Mouse (Mus musculus) lung, embryonic 14.5 days (tissue): ENCODE results near the gene Dck. TPM values are rescaled to one million over a fixed set of nuclear protein-coding genes. Genes with fewer than 3 reads are reported as not detected.

Experiments used
- ATAC-seq: fragments of 200-750 bp; cut with Nextera tagmentation; 2 replicates; pipeline ENCODE4 v1.8.0; 2017; ENCODE audit warnings: mild to moderate bottlenecking, moderate TSS enrichment, moderate library complexity; ENCODE audit not compliant: insufficient read depth
- DNase-seq: peaks from one replicate; pipeline ENCODE4 v3.0.0-alpha.2; 2015
- H3K27ac ChIP-seq: fragments of 300-500 bp; sonication (generic); 2 replicates; pipeline ENCODE4 v1.5.1; 2014; ENCODE audit warnings: low read depth, mild to moderate bottlenecking, moderate library complexity
- H3K27me3 ChIP-seq: fragments of 300-500 bp; sonication (generic); 2 replicates; pipeline ENCODE4 v1.6.1; 2014; ENCODE audit warnings: low read length, control low read depth; ENCODE audit not compliant: insufficient read depth
- H3K36me3 ChIP-seq: fragments of 300-500 bp; sonication (generic); 2 replicates; pipeline ENCODE4 v1.6.1; 2014; ENCODE audit warnings: control low read depth; ENCODE audit not compliant: insufficient read depth
- H3K4me1 ChIP-seq: fragments of 300-500 bp; sonication (generic); 2 replicates; pipeline ENCODE4 v1.6.1; 2014; ENCODE audit warnings: antibody characterized with exemption, control low read depth; ENCODE audit not compliant: insufficient read depth
- H3K4me2 ChIP-seq: fragments of 300-500 bp; sonication (generic); 2 replicates; pipeline ENCODE4 v1.6.1; 2014; ENCODE audit warnings: mild to moderate bottlenecking
- H3K4me3 ChIP-seq: fragments of 300-500 bp; sonication (generic); 2 replicates; pipeline ENCODE4 v1.5.1; 2014; ENCODE audit warnings: low read depth, low read length
- H3K9ac ChIP-seq: fragments of 300-500 bp; sonication (generic); 2 replicates; pipeline ENCODE4 v1.6.1; 2014
- H3K9me3 ChIP-seq: fragments of 300-500 bp; sonication (generic); 2 replicates; pipeline ENCODE4 v1.6.1; 2016; ENCODE audit warnings: low read depth, low read length, control low read depth
- CTCF ChIP-seq: IDR thresholded peaks from 2 replicates; pipeline ENCODE4 v1.5.1; 2016; ENCODE audit warnings: antibody characterized with exemption, low read depth
- WGBS: fragments of 180-500 bp; shearing (Covaris S2); extraction: QIAGEN DNeasy Blood & Tissue Kit; methylation state at CpG from one replicate; pipeline ENCODE4 v1.1.7; 2014; 5-methylcytosine and 5-hydroxymethylcytosine counted together
- polyA plus RNA-seq: library from polyadenylated mRNA; unstranded; fragments of >200 nt; fragmentation: Nextera tagmentation; extraction: Ambion mirVana; gene quantifications from 2 replicates; pipeline ENCODE4 v1.2.1, GENCODE M21; 2014

Dck gene
- polyA plus RNA-seq, 1 experiment from 2014 or later: 61.7 TPM

GRCm38 (mm10) chr5:88764430-88764986 lies 288 bp upstream of the Dck start:
- Histone ChIP-seq H3K27ac (no peak overlapping the region), H3K9me3 (no peaks in the 10 kb centered on the region), H3K36me3 (peaks cover 7% of the 10 kb centered on the region), H3K27me3 (no peaks in the 10 kb centered on the region), H3K4me2 (peak overlapping the region; percentile 60), H3K9ac (peak overlapping the region; percentile 26; the same call in 1 of the 2 replicates), H3K4me1 (peaks cover 7% of the 10 kb centered on the region; the same call in 1 of the 2 replicates), H3K4me3 (peak overlapping the region; percentile 59)
- ATAC-seq: peak; percentile 72
- no peak for DNase-seq
- under 1% methylated on average over 23 of the region's 23 CpGs for WGBS
- no peak for TF ChIP-seq CTCF

GRCm38 (mm10) chr5:88765587-88765986 lies 791 bp downstream of the Dck start:
- H3K9me3 ChIP-seq: no peaks in the 10 kb centered on the region
- peaks cover 16% of the 10 kb centered on the region for H3K36me3 ChIP-seq
- peak overlapping the region; percentile 59 for H3K4me3 ChIP-seq
- peak overlapping the region; percentile 59 for H3K4me2 ChIP-seq
- peaks cover 7% of the 10 kb centered on the region; the same call in 1 of the 2 replicates for H3K4me1 ChIP-seq
- ATAC-seq (no peak), DNase-seq (no peak)
- 10% methylated on average over 6 of the region's 6 CpGs for WGBS
- no peak for TF ChIP-seq CTCF
- peak overlapping the region; percentile 84 for H3K27ac ChIP-seq
- no peaks in the 10 kb centered on the region for H3K27me3 ChIP-seq
- peak overlapping the region; percentile 72 for H3K9ac ChIP-seq

GRCm38 (mm10) chr5:88766121-88766520 lies 1.3 kb downstream of the Dck start:
- H3K4me1 ChIP-seq: peaks cover 7% of the 10 kb centered on the region; the same call in 1 of the 2 replicates
- H3K4me3 ChIP-seq: peak overlapping the region; percentile 59
- 0 out of 2 replicates have a peak overlapping the region, but pooled peaks have one; percentile 6 for H3K27ac ChIP-seq
- H3K4me2 ChIP-seq: peak overlapping the region; percentile 59
- peak overlapping the region; percentile 72 for H3K9ac ChIP-seq
- peaks cover 18% of the 10 kb centered on the region for H3K36me3 ChIP-seq
- no peak for ATAC-seq
- no peak for TF ChIP-seq CTCF
- no peaks in the 10 kb centered on the region for H3K27me3 ChIP-seq
- DNase-seq: peak; percentile 5
- WGBS: 56% methylated on average over 6 of the region's 6 CpGs
- no peaks in the 10 kb centered on the region for H3K9me3 ChIP-seq

- H3K4me2 ChIP-seq: peak overlapping the region; percentile 59
These were observed 2.1 kb downstream of the Dck start for GRCm38 (mm10) chr5:88766863-88767262.

GRCm38 (mm10) chr5:88768201-88768600 lies 3.4 kb downstream of the Dck start:
- H3K36me3 ChIP-seq: peaks cover 35% of the 10 kb centered on the region
- WGBS: 83% methylated on average over 6 of the region's 6 CpGs
- TF ChIP-seq CTCF: no peak
- no peak for DNase-seq
- H3K4me2 ChIP-seq: no peak overlapping the region
- no peak overlapping the region for H3K27ac ChIP-seq
- no peaks in the 10 kb centered on the region for H3K27me3 ChIP-seq
- no peak overlapping the region for H3K9ac ChIP-seq
- no peak overlapping the region for H3K4me3 ChIP-seq
- H3K9me3 ChIP-seq: no peaks in the 10 kb centered on the region
- H3K4me1 ChIP-seq: peaks cover 7% of the 10 kb centered on the region; the same call in 1 of the 2 replicates
- ATAC-seq: no peak

More at GRCm38 (mm10) chr5:88766863-88767262, 2.1 kb downstream of the Dck start:
- Histone ChIP-seq H3K4me3 (peak overlapping the region; percentile 59; the same call in 1 of the 2 replicates), H3K9ac (no peak overlapping the region), H3K36me3 (peaks cover 25% of the 10 kb centered on the region), H3K9me3 (no peaks in the 10 kb centered on the region), H3K27me3 (no peaks in the 10 kb centered on the region), H3K27ac (no peak overlapping the region), H3K4me1 (peaks cover 7% of the 10 kb centered on the region; the same call in 1 of the 2 replicates)
- no peak for TF ChIP-seq CTCF
- ATAC-seq (no peak), DNase-seq (no peak)
- 74% methylated on average over 5 of the region's 5 CpGs for WGBS

GRCm38 (mm10) chr5:88782072-88782765 lies 17.4 kb downstream of the Dck start:
- Histone ChIP-seq H3K9ac (no peak overlapping the region), H3K4me2 (no peak overlapping the region), H3K27me3 (no peaks in the 10 kb centered on the region), H3K4me1 (no peaks in the 10 kb centered on the region), H3K36me3 (peaks cover 64% of the 10 kb centered on the region), H3K9me3 (no peaks in the 10 kb centered on the region), H3K27ac (no peak overlapping the region), H3K4me3 (no peak overlapping the region)
- no peak for TF ChIP-seq CTCF
- DNase-seq (no peak), ATAC-seq (no peak)
- WGBS: 64% methylated on average over 7 of the region's 7 CpGs

- Histone ChIP-seq H3K4me3 (no peak overlapping the region), H3K9ac (no peak overlapping the region), H3K4me2 (no peak overlapping the region), H3K9me3 (no peaks in the 10 kb centered on the region), H3K27me3 (no peaks in the 10 kb centered on the region), H3K4me1 (no peaks in the 10 kb centered on the region), H3K27ac (no peak overlapping the region), H3K36me3 (peaks cover 51% of the 10 kb centered on the region)
- no peak for TF ChIP-seq CTCF
- WGBS: 72% methylated on average over 1 of the region's 1 CpGs
- DNase-seq: no peak
- ATAC-seq: no peak
These were observed 20.3 kb downstream of the Dck start for GRCm38 (mm10) chr5:88785059-88785458.
